Mouse (Mus musculus): ENCODE measurements around the gene C1qb. TPM values are rescaled to one million over a fixed set of nuclear protein-coding genes. Genes with fewer than 3 reads are reported as not detected.

Gene C1qb
- polyA plus RNA-seq, 1 experiment from 2014 or later = 53.1 TPM

DNA sequence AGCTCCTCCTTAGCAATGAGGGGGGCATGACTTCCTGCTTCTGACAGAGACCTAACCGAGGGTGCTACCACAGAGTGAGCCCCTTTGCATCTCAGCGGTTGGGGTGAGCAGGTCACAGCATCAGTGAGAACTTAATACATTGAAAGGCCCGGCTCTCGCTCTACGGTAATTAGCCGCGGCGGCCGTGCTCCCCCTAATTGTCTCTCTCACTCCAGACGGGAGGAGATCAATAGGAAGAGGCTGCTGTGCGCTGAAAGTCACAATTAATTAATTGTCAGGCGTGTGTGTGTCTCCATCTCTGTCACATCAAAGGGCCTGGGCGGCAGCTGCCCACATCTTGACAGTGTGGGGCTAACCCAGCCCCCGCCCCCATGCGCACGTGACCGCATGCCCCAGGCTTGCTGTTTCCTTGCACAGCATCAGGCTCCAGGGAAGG is 25.2 kb upstream of the C1qb start:
- Histone ChIP-seq H3K36me3 (no peaks in the 10 kb centered on the region), H3K4me3 (no peak overlapping the region), H3K4me1 (no peaks in the 10 kb centered on the region), H3K9ac (no peak overlapping the region), H3K27me3 (replicated peaks) (peaks cover 82% of the 10 kb centered on the region), H3K27ac (no peak overlapping the region), H3K9me3 (replicated peaks) (no peaks in the 10 kb centered on the region), H3K4me2 (no peak overlapping the region)
- ATAC-seq = no peak
- WGBS (ENCODE audit: insufficient replicate concordance) = 15% methylated on average over 17 of the region's 17 CpGs

DNA sequence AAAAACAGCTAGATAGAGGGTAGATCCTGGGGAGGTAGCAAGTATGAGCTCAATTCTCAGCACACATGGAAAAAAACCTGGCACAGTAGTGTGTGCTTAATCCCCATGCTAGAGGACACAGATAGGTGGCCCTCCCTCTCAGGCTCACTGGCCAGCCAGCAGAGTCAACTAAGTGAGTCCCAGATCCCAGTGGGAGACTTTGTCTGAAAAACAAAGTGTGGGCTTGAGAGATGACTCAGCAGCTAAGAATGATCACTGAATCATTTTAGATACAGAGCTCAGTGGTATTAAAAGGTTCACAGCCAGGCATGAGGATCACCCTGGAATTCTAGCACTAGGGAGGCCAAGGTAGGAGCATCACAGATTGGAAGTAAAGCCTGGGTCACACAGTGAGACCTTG is 21.8 kb upstream of the C1qb start:
- no peak overlapping the region for H3K4me3 ChIP-seq
- no peaks in the 10 kb centered on the region for H3K36me3 ChIP-seq
- no peak overlapping the region for H3K9ac ChIP-seq
- ATAC-seq = no peak
- no peak overlapping the region for H3K4me2 ChIP-seq
- H3K9me3 ChIP-seq (replicated peaks) = no peaks in the 10 kb centered on the region
- H3K27me3 ChIP-seq (replicated peaks) = peaks cover 87% of the 10 kb centered on the region
- no peaks in the 10 kb centered on the region for H3K4me1 ChIP-seq
- H3K27ac ChIP-seq = no peak overlapping the region

DNA sequence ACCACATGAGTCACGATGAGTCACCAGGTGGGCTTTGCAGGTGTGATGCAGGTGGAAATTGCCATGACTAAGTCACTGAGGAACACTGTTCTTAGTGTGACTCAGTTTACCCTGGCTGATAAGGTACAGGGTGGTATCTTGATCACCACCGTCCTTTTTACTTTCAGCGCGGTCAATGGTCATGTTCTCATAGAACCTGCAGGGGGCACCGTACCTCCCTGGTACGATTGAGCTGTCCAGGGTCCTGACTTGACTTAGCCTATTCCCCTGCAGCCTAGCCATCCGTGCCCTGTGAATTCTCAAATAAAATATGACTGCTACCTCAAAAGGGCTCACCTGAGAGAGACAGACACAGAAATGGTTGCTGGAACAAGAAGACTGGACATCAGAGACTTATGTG is 21.0 kb upstream of the C1qb start:
- Histone ChIP-seq H3K4me2 (no peak overlapping the region), H3K4me1 (no peaks in the 10 kb centered on the region), H3K27me3 (replicated peaks) (peaks cover 87% of the 10 kb centered on the region), H3K9ac (no peak overlapping the region), H3K9me3 (replicated peaks) (no peaks in the 10 kb centered on the region), H3K4me3 (no peak overlapping the region), H3K27ac (no peak overlapping the region), H3K36me3 (no peaks in the 10 kb centered on the region)
- 12% methylated on average over 7 of the region's 7 CpGs for WGBS (ENCODE audit: insufficient replicate concordance)
- no peak for ATAC-seq

DNA sequence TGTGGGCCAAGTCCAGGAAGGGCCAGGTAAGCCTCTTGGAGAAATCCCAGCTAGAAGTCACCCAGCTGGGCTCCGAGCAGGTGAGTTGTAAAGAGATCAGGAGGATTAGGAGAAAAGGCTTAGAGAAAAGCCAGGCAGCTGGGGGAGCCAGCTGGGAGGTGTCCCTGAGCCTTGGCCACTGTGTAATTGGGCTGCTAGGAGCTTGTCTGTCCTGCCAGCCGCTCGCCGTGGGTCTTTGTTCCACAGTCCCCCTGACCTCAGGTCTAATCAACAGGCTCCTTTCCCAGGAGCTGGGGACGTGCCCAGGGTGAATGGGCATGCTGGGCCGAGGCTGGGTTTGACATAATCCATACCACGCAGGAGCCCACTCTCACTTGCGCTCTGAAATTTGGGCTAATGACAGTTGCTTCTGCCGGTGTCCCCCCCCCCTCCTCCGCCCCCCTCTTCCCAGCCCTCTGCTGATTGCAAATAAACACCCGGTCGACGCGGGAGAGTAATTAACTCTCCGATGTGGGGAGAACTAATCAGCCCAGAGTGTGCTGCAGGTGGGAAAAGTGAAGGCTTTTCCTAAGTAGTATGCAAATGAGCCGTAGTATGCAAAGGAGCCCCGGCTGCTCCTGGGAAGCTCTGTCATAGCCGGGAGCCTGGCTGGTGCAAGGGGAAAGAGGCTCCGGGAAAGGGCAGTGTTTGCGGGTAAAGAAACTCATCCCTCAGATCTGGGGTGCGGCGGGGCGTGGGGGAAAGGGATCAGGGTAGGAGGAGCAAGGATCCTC is 19.0 kb upstream of the C1qb start:
- Histone ChIP-seq H3K4me2 (no peak overlapping the region), H3K36me3 (no peaks in the 10 kb centered on the region), H3K9me3 (replicated peaks) (no peaks in the 10 kb centered on the region), H3K4me1 (no peaks in the 10 kb centered on the region), H3K4me3 (no peak overlapping the region), H3K9ac (no peak overlapping the region), H3K27me3 (replicated peaks) (peaks cover 67% of the 10 kb centered on the region), H3K27ac (no peak overlapping the region)
- 7% methylated on average over 23 of the region's 23 CpGs for WGBS (ENCODE audit: insufficient replicate concordance)
- no peak for ATAC-seq

DNA sequence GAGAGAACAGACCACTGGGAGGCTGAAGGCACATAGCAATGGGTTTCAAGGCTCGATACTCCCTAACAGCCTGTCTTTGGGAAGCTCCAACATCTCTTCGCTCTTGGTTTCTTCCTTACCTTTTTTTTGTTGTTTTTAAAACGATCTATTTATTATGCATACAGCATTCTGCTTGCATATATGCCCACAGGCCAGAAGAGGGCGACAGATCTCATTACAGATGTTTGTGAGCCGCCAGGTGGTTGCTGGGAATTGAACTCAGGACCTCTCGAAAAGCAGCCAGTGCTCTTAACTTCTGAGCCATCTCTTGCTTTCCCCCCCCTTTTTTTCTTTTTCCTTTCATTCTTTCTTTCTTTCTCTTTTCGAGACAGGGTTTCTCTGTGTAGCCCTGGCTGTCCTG is 13.2 kb upstream of the C1qb start:
- Histone ChIP-seq H3K4me1 (no peaks in the 10 kb centered on the region), H3K9me3 (replicated peaks) (no peaks in the 10 kb centered on the region), H3K4me3 (no peak overlapping the region), H3K9ac (no peak overlapping the region), H3K36me3 (no peaks in the 10 kb centered on the region), H3K27ac (no peak overlapping the region), H3K27me3 (replicated peaks) (peaks cover 65% of the 10 kb centered on the region), H3K4me2 (no peak overlapping the region)
- WGBS (ENCODE audit: insufficient replicate concordance) = 51% methylated on average over 7 of the region's 7 CpGs
- ATAC-seq = no peak

DNA sequence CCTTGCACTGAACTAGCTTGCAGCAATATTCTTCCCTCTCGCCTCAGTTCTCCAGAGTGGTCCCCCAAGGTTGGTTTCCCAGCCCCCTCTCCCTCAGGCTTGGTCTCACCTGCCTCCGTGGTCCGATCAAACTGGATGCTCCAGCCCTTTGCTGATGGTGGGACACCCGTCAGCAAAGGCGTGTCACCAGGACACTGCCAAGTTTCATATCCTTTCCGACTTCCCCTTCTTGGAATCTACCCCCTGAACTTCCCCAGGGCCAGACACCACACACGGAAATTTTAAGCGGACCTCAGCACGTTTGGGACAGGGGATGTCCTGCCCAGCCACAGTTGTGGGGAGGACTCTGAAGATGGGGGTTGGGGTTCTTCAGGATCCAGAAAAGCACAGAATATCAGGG is 12.7 kb upstream of the C1qb start, which contains the start of gene C1qa:
Gene C1qa (minus strand): TSS at position 167 of the 400 bp plus-strand sequence.
- Histone ChIP-seq H3K9me3 (replicated peaks) (no peaks in the 10 kb centered on the region), H3K4me1 (no peaks in the 10 kb centered on the region), H3K4me3 (no peak within 1 kb of the TSS), H3K4me2 (no peak within 1 kb of the TSS), H3K9ac (no peak within 1 kb of the TSS), H3K27ac (no peak within 1 kb of the TSS), H3K27me3 (replicated peaks) (peaks cover 63% of the 10 kb centered on the region), H3K36me3 (no peaks in the 10 kb centered on the region)
- 60% methylated on average over 9 of the region's 9 CpGs for WGBS (ENCODE audit: insufficient replicate concordance)
- no peak for ATAC-seq

- H3K27me3 ChIP-seq (replicated peaks) = peaks cover 60% of the 10 kb centered on the region
- H3K4me2 ChIP-seq = no peak overlapping the region
- H3K9me3 ChIP-seq (replicated peaks) = no peaks in the 10 kb centered on the region
- no peak overlapping the region for H3K27ac ChIP-seq
- no peak overlapping the region for H3K4me3 ChIP-seq
- no peak for ATAC-seq
- no peak overlapping the region for H3K9ac ChIP-seq
- H3K4me1 ChIP-seq = no peaks in the 10 kb centered on the region
- H3K36me3 ChIP-seq = no peaks in the 10 kb centered on the region
- WGBS (ENCODE audit: insufficient replicate concordance) = 53% methylated on average over 9 of the region's 9 CpGs
These were observed 12.2 kb upstream of the C1qb start for GRCm38 (mm10) chr4:136898084-136898598.

- H3K27me3 ChIP-seq (replicated peaks) = peaks cover 57% of the 10 kb centered on the region
- H3K9ac ChIP-seq = no peak overlapping the region
- no peaks in the 10 kb centered on the region for H3K36me3 ChIP-seq
- no peaks in the 10 kb centered on the region for H3K9me3 ChIP-seq (replicated peaks)
- no peak overlapping the region for H3K4me2 ChIP-seq
- ATAC-seq = no peak
- 28% methylated on average over 10 of the region's 10 CpGs for WGBS (ENCODE audit: insufficient replicate concordance)
- H3K4me1 ChIP-seq = no peaks in the 10 kb centered on the region
- H3K4me3 ChIP-seq = no peak overlapping the region
- no peak overlapping the region for H3K27ac ChIP-seq
These were observed 10.5 kb upstream of the C1qb start for GRCm38 (mm10) chr4:136896461-136896860.

GRCm38 (mm10) chr4:136895861-136896260 is 9.9 kb upstream of the C1qb start:
- peaks cover 62% of the 10 kb centered on the region for H3K27me3 ChIP-seq (replicated peaks)
- no peak overlapping the region for H3K27ac ChIP-seq
- H3K4me3 ChIP-seq = no peak overlapping the region
- ATAC-seq = no peak
- 11% methylated on average over 14 of the region's 15 CpGs for WGBS (ENCODE audit: insufficient replicate concordance)
- H3K9me3 ChIP-seq (replicated peaks) = no peaks in the 10 kb centered on the region
- H3K9ac ChIP-seq = no peak overlapping the region
- H3K4me1 ChIP-seq = no peaks in the 10 kb centered on the region
- H3K36me3 ChIP-seq = no peaks in the 10 kb centered on the region
- H3K4me2 ChIP-seq = no peak overlapping the region

GRCm38 (mm10) chr4:136894821-136895220 is 8.8 kb upstream of the C1qb start:
- no peak overlapping the region for H3K4me2 ChIP-seq
- no peaks in the 10 kb centered on the region for H3K9me3 ChIP-seq (replicated peaks)
- H3K4me1 ChIP-seq = no peaks in the 10 kb centered on the region
- H3K36me3 ChIP-seq = no peaks in the 10 kb centered on the region
- peaks cover 70% of the 10 kb centered on the region for H3K27me3 ChIP-seq (replicated peaks)
- 53% methylated on average over 4 of the region's 4 CpGs for WGBS (ENCODE audit: insufficient replicate concordance)
- no peak overlapping the region for H3K4me3 ChIP-seq
- H3K9ac ChIP-seq = no peak overlapping the region
- H3K27ac ChIP-seq = no peak overlapping the region
- no peak for ATAC-seq

DNA sequence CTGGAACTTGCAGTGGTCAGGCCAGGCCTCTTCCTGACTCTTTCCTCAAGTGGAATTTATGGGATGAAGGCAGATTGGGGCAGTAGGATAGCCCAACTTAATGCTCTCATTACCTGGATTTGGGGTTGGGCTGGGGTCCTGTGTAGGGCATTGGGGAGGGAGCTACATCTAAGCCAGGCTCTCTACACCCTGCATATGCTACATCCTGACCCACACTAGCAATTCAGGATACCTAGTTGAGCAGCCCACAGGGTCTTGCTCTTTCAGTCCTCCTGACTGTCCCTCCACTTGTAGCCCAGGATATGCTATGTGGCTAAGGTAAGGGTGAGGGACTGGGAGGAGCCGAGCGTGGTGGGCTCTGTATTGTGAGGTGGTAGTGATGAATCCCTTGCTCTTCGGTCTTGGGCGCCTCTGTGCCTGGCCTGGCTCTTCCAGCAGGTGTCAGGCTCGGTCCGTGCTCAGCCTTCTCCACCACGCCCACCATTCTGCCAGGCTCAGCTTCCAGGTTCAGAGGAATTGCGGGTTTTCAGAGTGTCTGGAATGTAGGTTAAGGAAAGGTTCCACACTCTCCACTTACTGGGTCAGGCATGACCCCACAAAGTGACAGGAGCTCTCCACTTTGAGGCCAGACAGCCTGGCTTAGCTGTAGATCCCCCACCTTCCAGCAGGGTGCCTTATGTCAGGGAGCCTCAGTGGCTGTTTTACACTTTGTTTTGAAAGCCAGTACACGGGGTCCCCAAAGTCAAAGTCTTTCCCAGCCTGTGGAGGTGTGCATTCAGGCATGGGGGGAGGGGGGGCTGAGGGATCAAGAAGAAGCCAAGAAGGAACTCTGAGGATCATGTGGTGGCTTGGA is 7.9 kb upstream of the C1qb start:
- H3K4me1 ChIP-seq = no peaks in the 10 kb centered on the region
- ATAC-seq = no peak
- H3K27me3 ChIP-seq (replicated peaks) = peaks cover 70% of the 10 kb centered on the region
- no peaks in the 10 kb centered on the region for H3K36me3 ChIP-seq
- no peaks in the 10 kb centered on the region for H3K9me3 ChIP-seq (replicated peaks)
- no peak overlapping the region for H3K9ac ChIP-seq
- WGBS (ENCODE audit: insufficient replicate concordance) = 10% methylated on average over 9 of the region's 9 CpGs
- H3K4me3 ChIP-seq = no peak overlapping the region
- H3K27ac ChIP-seq = no peak overlapping the region
- H3K4me2 ChIP-seq = no peak overlapping the region

- no peaks in the 10 kb centered on the region for H3K9me3 ChIP-seq (replicated peaks)
- ATAC-seq = no peak
- H3K4me1 ChIP-seq = no peaks in the 10 kb centered on the region
- no peak within 1 kb of the TSS for H3K27ac ChIP-seq
- H3K4me3 ChIP-seq = no peak within 1 kb of the TSS
- H3K27me3 ChIP-seq (replicated peaks) = peaks cover 59% of the 10 kb centered on the region
- H3K36me3 ChIP-seq = no peaks in the 10 kb centered on the region
- WGBS (ENCODE audit: insufficient replicate concordance) = 26% methylated on average over 5 of the region's 5 CpGs
- no peak within 1 kb of the TSS for H3K9ac ChIP-seq
- H3K4me2 ChIP-seq = no peak within 1 kb of the TSS
These were observed 6.8 kb upstream of the C1qb start, which contains the start of gene C1qc for GRCm38 (mm10) chr4:136892811-136893210. TSS of gene C1qc (minus strand) at chr4:136893065.
